Mouse (Mus musculus) urinary bladder, adult 18-20 months (tissue): ENCODE data around the gene Adam19.
"Not testable (repeated sequence)": the region's sequence is repeated elsewhere in the genome, so short reads cannot be mapped to it uniquely, and the experiment has no call there.

Source experiments
- DNase-seq, 2 experiments: peaks; one replicate each; pipeline ENCODE4 v3.0.0; 2022; ENCODE audit warnings: low spot score in 2 of 2, mixed read lengths in 2 of 2

Adam19 gene

DNA sequence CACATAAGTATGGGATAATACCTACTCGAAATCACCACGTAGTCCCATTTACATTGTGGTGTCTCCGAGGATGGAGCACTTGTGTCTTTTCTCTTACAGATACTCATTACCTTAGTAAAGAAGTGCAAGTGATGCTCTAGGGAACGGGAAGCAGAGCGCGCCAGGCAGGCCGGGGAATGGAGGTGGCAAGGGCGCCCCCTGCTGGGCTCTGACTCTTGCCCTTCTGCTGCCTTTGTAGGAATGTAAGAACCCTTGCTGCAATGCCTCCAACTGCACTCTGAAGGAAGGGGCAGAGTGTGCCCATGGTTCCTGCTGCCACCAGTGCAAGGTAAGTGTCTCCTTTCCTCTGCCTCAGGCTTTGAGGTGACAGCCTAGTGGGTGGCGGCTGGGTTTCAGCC is 72.8 kb downstream of the Adam19 start:
- peak; percentile 51 to 57 for DNase-seq

DNA sequence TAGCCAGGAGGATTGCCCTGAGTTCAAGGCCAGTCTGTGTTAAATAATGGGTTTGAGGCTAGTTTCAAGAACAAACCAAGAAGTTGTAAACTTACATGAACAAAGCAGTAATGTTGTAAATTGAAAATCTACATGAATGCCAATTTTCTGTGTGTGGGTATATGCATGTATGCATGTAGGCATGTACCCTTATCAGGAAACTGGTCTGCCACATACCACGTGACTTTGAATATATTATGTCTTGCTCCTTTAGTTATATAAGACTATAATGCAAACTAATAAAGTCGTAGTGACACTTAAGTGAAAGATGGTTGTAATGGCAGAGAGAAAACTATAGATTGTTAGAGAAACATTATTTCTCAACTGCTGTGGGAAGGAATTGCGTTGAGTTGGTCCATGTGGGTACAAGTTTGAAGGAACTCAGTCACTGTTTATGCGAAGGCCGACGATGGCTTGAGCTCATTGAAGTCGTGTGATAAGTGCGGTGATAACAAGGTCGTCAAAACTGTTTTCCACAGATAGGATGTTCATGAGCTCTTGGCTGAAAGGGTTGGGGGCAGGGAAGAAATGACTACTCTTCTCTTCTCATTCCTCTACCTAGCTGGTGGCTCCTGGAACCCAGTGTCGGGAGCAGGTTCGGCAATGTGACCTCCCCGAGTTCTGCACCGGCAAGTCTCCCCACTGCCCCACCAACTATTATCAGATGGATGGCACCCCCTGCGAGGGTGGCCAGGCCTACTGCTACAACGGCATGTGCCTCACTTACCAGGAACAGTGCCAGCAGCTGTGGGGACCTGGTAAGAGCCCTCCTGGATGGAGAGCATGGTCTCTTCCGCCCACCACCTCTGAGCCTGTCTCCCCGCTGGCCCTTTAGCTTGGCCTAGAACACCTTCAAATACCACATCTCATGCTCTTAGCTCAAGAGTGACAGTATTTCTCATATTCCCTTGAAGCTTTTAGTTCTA is 75.5 kb downstream of the Adam19 start:
- no peak for DNase-seq

DNA sequence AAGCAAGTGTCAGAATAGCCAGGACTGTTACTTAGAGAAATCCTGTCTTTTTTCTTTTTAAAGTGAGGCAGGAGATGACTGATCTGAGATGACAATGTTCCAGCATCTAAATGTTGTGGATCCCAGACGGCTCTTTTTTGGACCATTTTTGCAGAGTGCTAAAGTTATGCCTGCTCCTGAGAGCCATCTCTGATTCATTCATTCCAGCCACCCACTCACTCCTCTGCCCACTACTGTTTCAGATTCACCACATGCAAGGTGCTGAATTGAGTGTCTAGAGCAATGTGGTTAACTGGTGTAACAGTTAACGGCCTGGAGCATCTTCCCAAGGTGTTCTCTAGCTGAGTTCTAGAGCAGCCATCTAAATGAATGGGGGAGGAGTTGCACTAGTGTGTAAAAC is 79.1 kb downstream of the Adam19 start:
- DNase-seq = no peak

DNA sequence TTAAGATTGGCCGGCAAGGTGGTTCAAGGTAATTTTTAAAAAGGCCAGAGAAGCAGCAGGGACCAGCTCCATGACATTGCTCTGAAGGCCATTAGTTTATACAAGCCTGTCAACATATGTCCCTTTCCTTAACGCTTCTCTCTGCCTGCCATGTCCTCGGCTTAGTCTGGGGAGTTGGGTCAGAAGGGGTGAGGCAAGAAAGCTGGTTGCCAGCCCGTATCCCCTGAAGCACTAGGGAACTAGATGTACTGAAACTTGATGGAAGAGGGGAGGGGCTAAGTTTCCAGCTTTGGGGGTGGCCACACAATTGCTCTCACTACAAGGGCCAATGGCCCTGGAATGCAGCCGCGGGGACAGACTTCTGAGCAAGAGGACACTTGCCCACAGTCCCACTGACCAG is 87.5 kb downstream of the Adam19 start:
- DNase-seq = no peak

- no peak for DNase-seq
Observed at GRCm38 (mm10) chr11:46145163-46145875, 89.5 kb downstream of the Adam19 start.

GRCm38 (mm10) chr11:46146619-46147018 is 90.8 kb downstream of the Adam19 start:
- no peak for DNase-seq

DNA sequence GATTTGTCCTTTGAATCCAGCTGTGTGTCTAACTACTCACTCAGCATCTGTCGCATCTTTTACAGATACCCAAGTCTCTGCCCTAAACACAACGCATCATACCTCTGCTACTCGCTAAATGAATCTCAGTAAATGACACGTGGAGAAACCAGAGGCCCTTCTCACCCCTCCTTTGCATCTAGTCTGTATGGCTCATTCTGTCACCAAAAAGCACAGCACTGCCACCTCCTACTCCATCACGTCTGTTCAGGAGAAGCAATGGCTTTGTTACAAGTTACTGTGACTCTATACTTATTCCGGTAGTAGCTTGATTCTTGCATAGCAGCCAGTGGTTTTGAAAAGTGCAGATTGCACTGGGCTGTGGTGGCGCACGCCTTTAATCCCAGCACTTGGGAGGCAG is 101.2 kb downstream of the Adam19 start:
- DNase-seq = no peak

DNA sequence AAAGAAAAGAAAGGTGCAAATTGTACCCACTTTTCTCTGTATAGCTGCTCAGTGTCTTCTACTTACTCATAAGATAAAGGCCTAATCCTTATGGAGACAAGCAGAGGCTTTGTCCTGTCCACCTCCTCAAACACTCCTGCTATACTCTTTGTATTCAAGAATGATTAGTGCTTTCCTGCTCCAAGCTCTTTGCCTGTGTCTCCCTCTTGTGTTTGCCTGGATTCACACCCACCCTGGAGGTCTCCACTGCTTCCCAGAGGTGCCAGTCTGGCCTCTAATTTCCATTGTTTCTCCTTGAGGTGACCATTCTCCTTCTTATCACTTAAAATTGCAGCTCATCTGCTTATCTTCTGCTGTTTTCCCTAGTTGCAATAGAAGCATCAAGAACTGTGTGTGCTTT is 101.7 kb downstream of the Adam19 start:
- no peak for DNase-seq

DNA sequence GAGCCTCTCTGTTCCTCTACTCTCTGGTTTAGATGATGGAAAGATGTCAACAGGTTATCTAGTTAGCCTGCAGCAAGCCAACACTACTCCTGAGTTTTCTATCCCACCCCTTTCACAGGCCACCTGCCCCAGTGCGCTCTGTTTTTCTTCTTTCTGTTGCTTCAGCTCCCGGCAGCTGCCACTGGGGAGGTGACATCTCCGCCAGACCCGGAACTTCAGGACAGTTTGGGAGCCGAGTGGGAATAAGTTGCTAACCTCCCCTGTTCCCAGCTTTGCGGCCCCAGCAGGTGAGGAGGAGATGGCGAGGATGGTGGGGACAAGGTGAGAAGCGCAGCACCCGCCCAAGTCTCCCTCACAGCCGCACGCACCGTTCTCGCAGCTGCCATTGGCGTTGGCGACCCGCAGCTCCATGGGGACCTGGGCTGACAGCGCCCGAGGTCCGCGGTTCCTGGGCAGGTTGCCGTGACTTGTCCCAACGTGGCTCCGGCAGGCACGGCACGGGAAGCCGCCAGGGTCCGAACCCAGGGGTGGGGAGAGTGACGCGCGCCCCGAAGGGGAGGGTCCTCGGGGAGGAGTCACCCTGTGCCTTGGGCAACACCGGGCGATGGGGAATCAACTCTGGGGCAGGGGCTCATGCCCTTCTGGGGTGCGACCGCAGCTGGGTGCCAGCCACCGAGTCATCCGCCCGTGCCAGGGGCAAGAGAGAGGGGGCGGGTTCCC is 110.2 kb downstream of the Adam19 start, which contains the start of gene Nipal4:
Nipal4 (minus strand) TSS at position 643 of the 720 bp plus-strand sequence.
- DNase-seq = peak; percentile 66 to 70

DNA sequence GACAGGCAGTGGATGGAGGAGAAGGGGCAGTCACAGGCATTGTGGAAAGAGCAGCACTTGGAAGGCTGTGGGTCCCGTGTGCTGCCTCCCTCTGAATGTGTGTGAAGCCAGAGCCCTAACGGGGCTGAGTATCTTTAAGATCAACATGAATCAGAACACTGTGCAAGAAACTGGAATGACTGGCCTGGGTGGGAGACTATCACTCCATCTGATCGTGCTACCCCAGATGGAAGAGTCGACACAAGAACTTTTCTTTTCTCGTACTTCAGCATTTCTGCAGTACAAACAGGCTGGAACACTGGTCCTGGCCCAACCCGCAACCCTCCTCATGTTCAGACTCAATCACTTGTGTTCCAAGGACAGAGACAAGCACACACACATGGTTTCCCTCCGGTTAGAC is 112.7 kb downstream of the Adam19 start:
- DNase-seq = peak in 1 of 2 experiments; percentile 59

GRCm38 (mm10) chr11:46169908-46170307 is 114.1 kb downstream of the Adam19 start:
- no peak for DNase-seq

- DNase-seq = no peak
Observed at GRCm38 (mm10) chr11:46172128-46172527, 116.3 kb downstream of the Adam19 start.

DNA sequence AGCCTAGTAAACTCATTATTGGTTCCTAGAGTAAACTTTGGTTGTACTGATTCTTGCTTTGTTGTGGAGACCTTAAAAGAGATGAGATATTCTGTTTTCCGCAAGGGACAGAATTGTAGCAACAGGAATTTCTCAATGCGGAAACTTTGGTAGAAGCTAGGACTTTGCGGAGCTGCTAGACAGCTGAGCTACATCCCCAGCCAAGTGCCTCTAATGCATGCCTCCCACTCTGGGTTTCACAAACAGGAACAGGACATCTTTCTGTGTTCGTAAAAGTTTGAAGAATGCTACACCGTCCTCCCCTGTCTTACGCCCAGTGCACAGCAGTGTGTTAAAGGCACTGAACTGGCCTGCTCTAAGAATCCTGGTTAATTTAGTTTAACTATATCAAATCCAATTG is 120.4 kb downstream of the Adam19 start:
- DNase-seq = no peak

GRCm38 (mm10) chr11:46177246-46178043 is 121.7 kb downstream of the Adam19 start:
- peak; percentile 34 to 50 for DNase-seq

GRCm38 (mm10) chr11:46182031-46182430 is 126.2 kb downstream of the Adam19 start:
- DNase-seq = not testable (repeated sequence)

GRCm38 (mm10) chr11:46184946-46185345 is 129.2 kb downstream of the Adam19 start:
- DNase-seq = no peak

DNA sequence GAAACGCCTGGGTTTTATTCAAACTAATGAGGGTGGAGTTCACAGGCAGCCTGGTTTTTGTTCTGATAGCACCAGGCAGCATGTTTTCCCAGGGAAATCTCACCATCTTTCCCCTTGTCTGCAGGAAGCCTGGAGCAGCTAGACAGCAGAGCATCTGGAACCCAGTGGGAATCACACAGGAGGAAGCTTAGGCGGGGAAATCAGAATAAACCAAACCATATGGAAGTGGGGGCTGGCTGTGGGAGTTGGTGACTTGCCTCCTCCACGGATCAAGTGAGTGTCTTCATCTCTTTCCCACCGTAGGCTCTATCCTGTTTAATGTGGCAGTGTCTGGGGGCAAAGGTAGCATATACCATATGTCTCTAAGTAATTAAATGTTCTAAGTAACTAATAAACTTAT is 129.7 kb downstream of the Adam19 start:
- DNase-seq = no peak

GRCm38 (mm10) chr11:46188283-46188682 is 132.5 kb downstream of the Adam19 start:
- DNase-seq = no peak

GRCm38 (mm10) chr11:46194175-46194574 is 138.4 kb downstream of the Adam19 start:
- DNase-seq = no peak
